Mouse (Mus musculus) testis, adult 2 months (tissue): ENCODE data around the gene Atxn10. TPM values are rescaled to one million over a fixed set of nuclear protein-coding genes. Genes with fewer than 3 reads are reported as not detected.

Experiments used
- H3K27ac ChIP-seq: fragments of 200-500 bp; 2 replicates; pipeline ENCODE4 v1.5.1; 2012; ENCODE audit warnings: low read depth, low read length; ENCODE audit not compliant: control insufficient read depth, insufficient read depth
- H3K27me3 ChIP-seq: fragments of 200-500 bp; 2 replicates; pipeline ENCODE4 v1.6.1; 2012; ENCODE audit warnings: mild to moderate bottlenecking, low read length, moderate library complexity; ENCODE audit not compliant: control insufficient read depth, insufficient read depth
- H3K36me3 ChIP-seq: fragments of 200-500 bp; 2 replicates; pipeline ENCODE4 v1.6.1; 2012; ENCODE audit warnings: mild to moderate bottlenecking, low read length; ENCODE audit not compliant: control insufficient read depth, insufficient read depth
- H3K4me1 ChIP-seq: fragments of 200-500 bp; 2 replicates; pipeline ENCODE4 v1.6.1; 2012; ENCODE audit warnings: low read length; ENCODE audit not compliant: control insufficient read depth, insufficient read depth
- H3K4me3 ChIP-seq: fragments of 200-500 bp; 2 replicates; pipeline ENCODE4 v1.5.1; 2012; ENCODE audit warnings: low read depth, mild to moderate bottlenecking, low read length, moderate library complexity, mixed read lengths; ENCODE audit not compliant: control insufficient read depth
- CTCF ChIP-seq: fragments of 200-500 bp; IDR thresholded peaks from 2 replicates; pipeline ENCODE4 v1.5.1; 2012; ENCODE audit warnings: low read depth, mild to moderate bottlenecking, inconsistent platforms, low read length, moderate library complexity; ENCODE audit not compliant: control insufficient read depth, insufficient read depth, insufficient replicate concordance
- POLR2A ChIP-seq: fragments of 200-500 bp; IDR thresholded peaks from 2 replicates; pipeline ENCODE4 v1.6.1; 2012; ENCODE audit warnings: low read depth, mild to moderate bottlenecking, inconsistent platforms, low read length, moderate library complexity; ENCODE audit not compliant: control insufficient read depth
- polyA plus RNA-seq: library from polyadenylated mRNA; depleted of rRNA; stranded (reverse); fragments of >200 nt; gene quantifications from 2 replicates; pipeline ENCODE4 v1.2.3, GENCODE M21; 2012

Gene Atxn10
- polyA plus RNA-seq, 1 experiment = 139 TPM

DNA sequence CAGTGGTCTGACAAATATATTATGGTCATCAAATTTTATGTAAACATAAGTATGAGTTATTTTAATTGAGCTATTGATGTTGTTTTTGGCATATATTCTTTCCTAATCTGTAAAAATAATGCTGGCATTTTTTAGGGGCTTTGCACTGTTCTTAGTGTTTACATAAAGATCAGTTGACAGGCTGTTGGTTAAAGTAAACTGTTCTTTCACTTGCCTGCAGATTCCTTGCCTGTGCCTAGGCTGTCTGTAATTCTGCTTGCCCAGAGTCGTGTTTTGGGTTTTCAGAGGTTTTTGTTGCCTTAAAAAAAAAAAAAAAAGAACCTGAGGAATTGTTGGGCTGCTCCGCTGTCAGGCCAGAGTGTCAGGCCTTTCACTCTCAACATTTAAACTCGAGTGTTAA is 33.7 kb downstream of the Atxn10 start:
- no peak overlapping the region for H3K4me3 ChIP-seq
- H3K27me3 ChIP-seq = no peaks in the 10 kb centered on the region
- no peaks in the 10 kb centered on the region for H3K4me1 ChIP-seq
- H3K27ac ChIP-seq = no peak overlapping the region
- TF ChIP-seq CTCF (no peak), POLR2A (no peak)
- H3K36me3 ChIP-seq = peaks cover 1% of the 10 kb centered on the region; the same call in 1 of the 2 replicates

DNA sequence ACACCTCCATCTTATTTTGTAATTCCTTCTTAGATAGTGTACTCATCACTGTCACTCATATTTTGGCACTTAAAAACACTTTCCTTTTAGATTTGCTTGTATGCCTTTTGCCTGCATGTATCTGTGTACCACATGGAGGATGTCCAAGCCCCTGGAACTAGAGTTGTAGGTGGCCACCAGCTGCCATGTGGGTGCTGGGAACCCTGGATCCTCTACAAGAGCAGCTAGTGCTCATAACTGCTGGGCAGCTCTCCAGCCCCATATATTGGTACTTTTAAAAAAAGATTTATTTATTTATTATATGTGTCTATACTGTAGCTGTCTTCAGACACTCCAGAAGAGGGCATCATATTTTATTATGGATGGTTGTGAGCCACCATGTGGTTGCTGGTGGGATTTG is 37.1 kb downstream of the Atxn10 start:
- no peak overlapping the region for H3K4me3 ChIP-seq
- no peak overlapping the region for H3K27ac ChIP-seq
- TF ChIP-seq CTCF (no peak), POLR2A (no peak)
- peaks cover 4% of the 10 kb centered on the region for H3K36me3 ChIP-seq
- H3K27me3 ChIP-seq = no peaks in the 10 kb centered on the region
- H3K4me1 ChIP-seq = no peaks in the 10 kb centered on the region

DNA sequence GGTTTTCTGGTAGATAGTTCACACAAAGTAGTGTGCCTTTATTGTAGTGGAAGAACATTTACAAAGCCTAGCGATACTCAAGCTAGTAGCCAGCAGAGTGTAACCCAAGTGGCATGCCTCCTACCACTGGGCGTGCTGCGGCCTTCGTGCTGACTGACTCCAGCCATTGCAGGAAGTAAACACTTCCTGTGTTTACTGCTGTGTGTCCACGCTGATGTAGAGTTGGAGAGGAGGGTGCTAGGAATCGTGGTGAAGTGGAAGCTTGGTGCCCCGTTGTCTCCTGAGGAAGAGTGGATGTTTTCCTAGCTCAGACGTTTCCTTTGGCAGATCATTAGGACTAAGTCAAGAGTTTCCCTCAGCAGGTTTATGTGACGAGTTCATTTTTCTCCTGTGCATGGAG is 47.4 kb downstream of the Atxn10 start:
- H3K27me3 ChIP-seq = no peaks in the 10 kb centered on the region
- H3K36me3 ChIP-seq = no peaks in the 10 kb centered on the region
- no peak overlapping the region for H3K4me3 ChIP-seq
- no peak overlapping the region for H3K27ac ChIP-seq
- H3K4me1 ChIP-seq = no peaks in the 10 kb centered on the region
- TF ChIP-seq CTCF (no peak), POLR2A (no peak)

DNA sequence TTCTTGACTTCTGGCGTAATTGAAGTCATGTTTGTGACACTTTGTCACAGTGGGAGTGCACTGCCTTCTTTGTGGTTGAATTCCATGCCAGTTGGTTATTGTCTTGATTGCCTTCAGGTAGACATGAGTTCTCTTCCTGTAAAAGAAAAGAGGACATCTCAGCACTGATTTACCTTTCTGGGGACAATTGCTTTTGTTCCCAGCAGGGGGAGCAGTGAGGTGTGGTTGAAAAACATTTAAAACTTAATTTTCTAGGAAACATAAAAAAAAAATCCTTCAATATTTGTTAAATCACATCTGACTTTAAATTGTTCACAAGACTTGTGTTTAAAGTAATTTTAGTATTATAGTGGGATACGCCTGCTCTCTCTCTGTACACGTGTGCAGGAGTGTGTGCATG is 52.7 kb downstream of the Atxn10 start:
- Histone ChIP-seq H3K36me3 (no peaks in the 10 kb centered on the region; the same call in 1 of the 2 replicates), H3K27me3 (no peaks in the 10 kb centered on the region), H3K27ac (no peak overlapping the region), H3K4me3 (no peak overlapping the region), H3K4me1 (no peaks in the 10 kb centered on the region)
- no peak for TF ChIP-seq CTCF
- TF ChIP-seq POLR2A = no peak

DNA sequence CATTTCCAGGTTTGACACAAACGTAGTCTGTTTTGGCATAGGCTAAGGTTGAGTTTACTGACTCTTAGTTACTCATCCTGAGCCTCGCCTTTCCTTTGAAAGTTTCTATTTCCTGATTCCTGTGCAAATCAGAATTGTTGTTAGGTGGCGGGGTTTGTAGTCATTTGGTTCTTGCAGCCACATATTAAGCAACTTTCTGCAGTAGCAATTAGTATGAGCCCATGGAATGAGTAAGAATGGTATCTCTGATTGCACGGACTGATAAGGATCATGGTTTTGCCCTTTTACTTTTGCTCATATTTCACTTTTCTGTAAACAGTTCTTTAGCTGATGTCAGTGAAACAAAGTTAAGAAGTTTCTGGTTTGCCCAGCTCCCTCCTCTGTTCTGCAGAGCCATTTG is 53.9 kb downstream of the Atxn10 start:
- H3K27me3 ChIP-seq = no peaks in the 10 kb centered on the region
- no peaks in the 10 kb centered on the region for H3K4me1 ChIP-seq
- TF ChIP-seq CTCF (no peak), POLR2A (no peak)
- no peak overlapping the region for H3K4me3 ChIP-seq
- no peak overlapping the region for H3K27ac ChIP-seq
- H3K36me3 ChIP-seq = no peaks in the 10 kb centered on the region; the same call in 1 of the 2 replicates

DNA sequence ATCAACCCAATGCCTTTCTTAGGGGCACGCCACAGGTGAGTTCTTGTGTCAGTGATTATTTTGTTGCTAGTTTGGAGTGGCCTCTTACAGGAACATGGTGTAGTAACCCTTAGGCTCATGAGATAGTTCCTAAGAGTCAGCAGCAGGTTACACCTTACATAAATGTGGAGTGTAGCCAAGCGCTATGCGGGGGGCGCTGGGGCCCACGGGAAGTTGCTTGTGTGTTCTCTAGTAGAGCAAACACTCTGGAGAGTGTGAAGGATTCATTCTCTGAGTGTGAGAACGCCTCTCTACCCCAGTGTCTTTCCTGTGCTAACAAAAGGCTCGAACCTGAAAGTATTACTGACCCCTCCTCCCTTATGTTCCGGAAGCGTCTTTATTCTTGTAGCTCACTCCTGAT is 59.3 kb downstream of the Atxn10 start:
- Histone ChIP-seq H3K4me3 (no peak overlapping the region), H3K36me3 (no peaks in the 10 kb centered on the region), H3K27me3 (no peaks in the 10 kb centered on the region), H3K27ac (no peak overlapping the region), H3K4me1 (no peaks in the 10 kb centered on the region)
- no peak for TF ChIP-seq POLR2A
- TF ChIP-seq CTCF = no peak

DNA sequence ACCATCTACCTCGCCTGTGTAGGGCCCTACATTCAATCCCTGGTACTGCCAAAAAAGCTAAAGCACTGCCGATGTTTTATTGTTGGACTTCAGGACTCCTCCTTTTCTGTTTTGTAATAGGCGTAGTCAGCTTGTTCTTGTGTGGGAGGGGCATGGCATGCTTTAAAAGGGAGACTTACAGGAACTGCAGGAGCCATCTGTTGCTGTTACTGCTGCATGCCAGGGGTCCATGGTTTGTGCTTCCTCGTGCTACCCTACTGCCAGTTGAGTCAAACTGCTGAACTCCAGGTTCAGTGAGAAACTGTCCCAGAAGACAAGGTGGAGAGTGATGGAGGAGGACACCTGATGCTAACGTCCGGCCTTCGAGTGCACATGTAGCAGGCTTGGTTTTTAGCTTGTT is 65.9 kb downstream of the Atxn10 start:
- H3K36me3 ChIP-seq = no peaks in the 10 kb centered on the region
- TF ChIP-seq POLR2A (no peak), CTCF (no peak)
- H3K27ac ChIP-seq = no peak overlapping the region
- no peak overlapping the region for H3K4me3 ChIP-seq
- H3K27me3 ChIP-seq = no peaks in the 10 kb centered on the region
- H3K4me1 ChIP-seq = no peaks in the 10 kb centered on the region

DNA sequence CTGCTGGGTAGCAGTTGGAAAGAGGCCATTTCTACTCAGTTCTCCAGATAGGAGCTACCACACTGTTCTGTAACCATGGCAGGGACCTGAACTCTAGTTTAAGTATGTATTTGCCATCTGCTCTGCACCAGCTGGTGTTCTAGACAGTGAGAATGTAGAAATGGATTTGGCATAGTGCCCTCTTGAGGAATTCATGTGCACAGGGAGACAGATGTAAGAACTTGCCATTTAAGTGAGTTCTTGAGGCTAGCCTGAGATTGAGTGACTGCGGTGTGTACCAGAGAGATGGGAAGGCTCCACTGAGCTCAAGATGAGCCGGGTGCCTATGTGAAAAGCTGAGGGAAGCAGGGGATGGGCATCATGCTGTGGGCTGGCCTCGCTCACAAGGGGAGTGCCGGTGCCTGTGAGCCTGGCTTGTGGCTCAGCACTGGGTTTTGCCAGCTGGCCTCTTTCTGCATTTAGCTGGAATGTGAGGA is 67.2 kb downstream of the Atxn10 start:
- H3K27me3 ChIP-seq = no peaks in the 10 kb centered on the region
- no peak overlapping the region for H3K4me3 ChIP-seq
- H3K27ac ChIP-seq = no peak overlapping the region
- no peaks in the 10 kb centered on the region for H3K36me3 ChIP-seq
- TF ChIP-seq POLR2A = no peak
- TF ChIP-seq CTCF = no peak
- no peaks in the 10 kb centered on the region for H3K4me1 ChIP-seq
